Mouse (Mus musculus): ENCODE data around the gene Olfr204. TPM values are rescaled to one million over a fixed set of nuclear protein-coding genes. Genes with fewer than 3 reads are reported as not detected.
"Not testable (repeated sequence)": the region's sequence is repeated elsewhere in the genome, so short reads cannot be mapped to it uniquely, and the experiment has no call there.

The Olfr204 gene
- polyA plus RNA-seq (2015; fragmentation: Nextera tagmentation; extraction: Ambion mirVana) = not detected in 2 replicates

GRCm38 (mm10) chr16:59318148-59318547 lies at the start of gene Olfr204:
Gene Olfr204 (minus strand): TSS chr16:59318248.
- ATAC-seq = no peak
- no peak within 1 kb of the TSS for H3K27ac ChIP-seq (ENCODE audit: low read depth)
- H3K4me1 ChIP-seq (ENCODE audit: insufficient read depth) = no peaks in the 10 kb centered on the region
- DNase-seq = no peak
- H3K27me3 ChIP-seq (ENCODE audit: insufficient read depth, low read length) = no peaks in the 10 kb centered on the region
- H3K4me3 ChIP-seq (ENCODE audit: low read depth, low read length) = no peak within 1 kb of the TSS
- no peak within 1 kb of the TSS for H3K4me2 ChIP-seq (ENCODE audit: low read depth, low read length)
- no peak within 1 kb of the TSS for H3K9ac ChIP-seq (replicated peaks)
- TF ChIP-seq CTCF (IDR thresholded peaks at IDR 0.05; ENCODE audit: low read depth) = no peak
- TF ChIP-seq EP300 (IDR thresholded peaks at IDR 0.05; ENCODE audit: low read depth) = no peak
- no peaks in the 10 kb centered on the region for H3K9me3 ChIP-seq (ENCODE audit: low read length)
- H3K36me3 ChIP-seq (replicated peaks; ENCODE audit: insufficient read depth, low read length) = no peaks in the 10 kb centered on the region

- H3K27me3 ChIP-seq (ENCODE audit: insufficient read depth, low read length) = no peaks in the 10 kb centered on the region
- H3K9me3 ChIP-seq (ENCODE audit: low read length) = no peaks in the 10 kb centered on the region
- no peak for DNase-seq
- ATAC-seq = no peak
- no peak within 1 kb of the TSS for H3K27ac ChIP-seq (ENCODE audit: low read depth)
- no peak within 1 kb of the TSS for H3K9ac ChIP-seq (replicated peaks)
- H3K4me2 ChIP-seq (ENCODE audit: low read depth, low read length) = no peak within 1 kb of the TSS
- H3K4me3 ChIP-seq (ENCODE audit: low read depth, low read length) = no peak within 1 kb of the TSS
- no peaks in the 10 kb centered on the region for H3K36me3 ChIP-seq (replicated peaks; ENCODE audit: insufficient read depth, low read length)
- H3K4me1 ChIP-seq (ENCODE audit: insufficient read depth) = no peaks in the 10 kb centered on the region
- WGBS (ENCODE audit: insufficient replicate concordance) = 67% methylated on average over 2 of the region's 2 CpGs
- TF ChIP-seq EP300 (IDR thresholded peaks at IDR 0.05; ENCODE audit: low read depth) = no peak
Measured at GRCm38 (mm10) chr16:59363893-59364292, 45.8 kb upstream of the Olfr204 start, which contains the start of gene Olfr209. Gene Olfr209 (minus strand): TSS chr16:59363993.

- no peaks in the 10 kb centered on the region for H3K4me1 ChIP-seq (ENCODE audit: insufficient read depth)
- ATAC-seq (no peak), DNase-seq (no peak)
- H3K36me3 ChIP-seq (replicated peaks; ENCODE audit: insufficient read depth, low read length) = no peaks in the 10 kb centered on the region
- H3K27me3 ChIP-seq (ENCODE audit: insufficient read depth, low read length) = no peaks in the 10 kb centered on the region
- no peak within 1 kb of the TSS for H3K4me3 ChIP-seq (ENCODE audit: low read depth, low read length)
- TF ChIP-seq CTCF (IDR thresholded peaks at IDR 0.05; ENCODE audit: low read depth) (no peak), EP300 (IDR thresholded peaks at IDR 0.05; ENCODE audit: low read depth) (no peak)
- H3K4me2 ChIP-seq (ENCODE audit: low read depth, low read length) = no peak within 1 kb of the TSS
- WGBS (ENCODE audit: insufficient replicate concordance) = 70% methylated on average over 1 of the region's 1 CpGs
- no peak within 1 kb of the TSS for H3K9ac ChIP-seq (replicated peaks)
- no peak within 1 kb of the TSS for H3K27ac ChIP-seq (ENCODE audit: low read depth)
- no peaks in the 10 kb centered on the region for H3K9me3 ChIP-seq (ENCODE audit: low read length)
Measured at GRCm38 (mm10) chr16:59349146-59349545, 31.1 kb upstream of the Olfr204 start, which contains the start of gene Olfr206. Gene Olfr206 (minus strand): TSS chr16:59349246.

GRCm38 (mm10) chr16:59331038-59331437 lies 13.0 kb upstream of the Olfr204 start, which contains the start of gene Olfr205:
Gene Olfr205 (minus strand): TSS chr16:59331138.
- H3K4me3 ChIP-seq (ENCODE audit: low read depth, low read length) = no peak within 1 kb of the TSS
- DNase-seq = no peak
- no peaks in the 10 kb centered on the region for H3K9me3 ChIP-seq (ENCODE audit: low read length)
- no peak within 1 kb of the TSS for H3K9ac ChIP-seq (replicated peaks)
- H3K4me2 ChIP-seq (ENCODE audit: low read depth, low read length) = no peak within 1 kb of the TSS
- TF ChIP-seq EP300 (IDR thresholded peaks at IDR 0.05; ENCODE audit: low read depth) (no peak), CTCF (IDR thresholded peaks at IDR 0.05; ENCODE audit: low read depth) (no peak)
- no peaks in the 10 kb centered on the region for H3K4me1 ChIP-seq (ENCODE audit: insufficient read depth)
- no peak for ATAC-seq
- no peaks in the 10 kb centered on the region for H3K36me3 ChIP-seq (replicated peaks; ENCODE audit: insufficient read depth, low read length)
- no peak within 1 kb of the TSS for H3K27ac ChIP-seq (ENCODE audit: low read depth)
- no peaks in the 10 kb centered on the region for H3K27me3 ChIP-seq (ENCODE audit: insufficient read depth, low read length)

- not testable (repeated sequence) for DNase-seq; H3K9ac ChIP-seq (replicated peaks); H3K4me2 ChIP-seq (ENCODE audit: low read depth, low read length); H3K4me3 ChIP-seq (ENCODE audit: low read depth, low read length); H3K27me3 ChIP-seq (ENCODE audit: insufficient read depth, low read length); H3K36me3 ChIP-seq (replicated peaks; ENCODE audit: insufficient read depth, low read length); ATAC-seq; H3K4me1 ChIP-seq (ENCODE audit: insufficient read depth); H3K9me3 ChIP-seq (ENCODE audit: low read length); H3K27ac ChIP-seq (ENCODE audit: low read depth)
- 36% methylated on average over 1 of the region's 1 CpGs for WGBS (ENCODE audit: insufficient replicate concordance)
Measured at GRCm38 (mm10) chr16:59323262-59323661, 5.2 kb upstream of the Olfr204 start.

- DNase-seq (no peak), ATAC-seq (no peak)
- no peaks in the 10 kb centered on the region for H3K27me3 ChIP-seq (ENCODE audit: insufficient read depth, low read length)
- H3K9ac ChIP-seq (replicated peaks) = no peak within 1 kb of the TSS
- 65% methylated on average over 2 of the region's 2 CpGs for WGBS (ENCODE audit: insufficient replicate concordance)
- no peaks in the 10 kb centered on the region for H3K4me1 ChIP-seq (ENCODE audit: insufficient read depth)
- no peak for TF ChIP-seq CTCF (IDR thresholded peaks at IDR 0.05; ENCODE audit: low read depth)
- H3K4me3 ChIP-seq (ENCODE audit: low read depth, low read length) = no peak within 1 kb of the TSS
- no peaks in the 10 kb centered on the region for H3K9me3 ChIP-seq (ENCODE audit: low read length)
- no peaks in the 10 kb centered on the region for H3K36me3 ChIP-seq (replicated peaks; ENCODE audit: insufficient read depth, low read length)
- H3K27ac ChIP-seq (ENCODE audit: low read depth) = no peak within 1 kb of the TSS
- no peak within 1 kb of the TSS for H3K4me2 ChIP-seq (ENCODE audit: low read depth, low read length)
Measured at GRCm38 (mm10) chr16:59298581-59298980, 19.5 kb downstream of the Olfr204 start, which contains the start of gene Olfr203. Gene Olfr203 (plus strand): TSS chr16:59298881.

- 57% methylated on average over 9 of the region's 9 CpGs for WGBS (ENCODE audit: insufficient replicate concordance)
- not testable (repeated sequence) for DNase-seq, ATAC-seq
Measured at GRCm38 (mm10) chr16:59287576-59287975, 30.5 kb downstream of the Olfr204 start.

More at GRCm38 (mm10) chr16:59287576-59287975, 30.5 kb downstream of the Olfr204 start:
- not testable (repeated sequence) for H3K4me1 ChIP-seq (ENCODE audit: insufficient read depth); H3K27me3 ChIP-seq (ENCODE audit: insufficient read depth, low read length); H3K9me3 ChIP-seq (ENCODE audit: low read length); H3K27ac ChIP-seq (ENCODE audit: low read depth); H3K4me2 ChIP-seq (ENCODE audit: low read depth, low read length); H3K36me3 ChIP-seq (replicated peaks; ENCODE audit: insufficient read depth, low read length); H3K9ac ChIP-seq (replicated peaks); H3K4me3 ChIP-seq (ENCODE audit: low read depth, low read length)

All from liver, postnatal 0 days (tissue).